Mouse (Mus musculus) midbrain, embryonic 16.5 days (tissue): ENCODE data around the gene Mrpl21. TPM values are rescaled to one million over a fixed set of nuclear protein-coding genes. Genes with fewer than 3 reads are reported as not detected.

Experiments used
- ATAC-seq: fragments of 200-750 bp; cut with Nextera tagmentation; 2 replicates; pipeline ENCODE4 v1.8.0; 2017; ENCODE audit warnings: moderate TSS enrichment
- H3K27ac ChIP-seq: fragments of 300-500 bp; sonication (generic); 2 replicates; pipeline ENCODE4 v1.5.1; 2014; ENCODE audit warnings: mild to moderate bottlenecking, low read length, mixed read lengths
- H3K27me3 ChIP-seq: fragments of 300-500 bp; sonication (generic); 2 replicates; pipeline ENCODE4 v1.6.1; 2014; ENCODE audit warnings: low read depth, low read length, mixed read lengths; ENCODE audit not compliant: control insufficient read depth, insufficient read depth
- H3K36me3 ChIP-seq: fragments of 300-500 bp; sonication (generic); 2 replicates; pipeline ENCODE4 v1.6.1; 2014; ENCODE audit warnings: mild to moderate bottlenecking, low read length, moderate library complexity, mixed read lengths; ENCODE audit not compliant: control insufficient read depth, insufficient read depth
- H3K4me1 ChIP-seq: fragments of 300-500 bp; sonication (generic); 2 replicates; pipeline ENCODE4 v1.6.1; 2014; ENCODE audit warnings: mild to moderate bottlenecking, low read length, mixed read lengths; ENCODE audit not compliant: control insufficient read depth, insufficient read depth
- H3K4me2 ChIP-seq: fragments of 300-500 bp; sonication (generic); 2 replicates; pipeline ENCODE4 v1.6.1; 2014; ENCODE audit warnings: mild to moderate bottlenecking, low read length, mixed read lengths
- H3K4me3 ChIP-seq: fragments of 300-500 bp; sonication (generic); 2 replicates; pipeline ENCODE4 v1.5.1; 2014; ENCODE audit warnings: low read depth, mild to moderate bottlenecking, low read length, moderate library complexity, mixed read lengths
- H3K9ac ChIP-seq: fragments of 300-500 bp; sonication (generic); 2 replicates; pipeline ENCODE4 v1.6.1; 2014; ENCODE audit warnings: low read depth, low read length, mixed read lengths
- H3K9me3 ChIP-seq: fragments of 300-500 bp; sonication (generic); replicated peaks from 2 replicates; pipeline ENCODE4 v1.6.1; 2014; ENCODE audit warnings: mild to moderate bottlenecking, low read length, mixed read lengths; ENCODE audit not compliant: control insufficient read depth, poor library complexity, severe bottlenecking
- WGBS: fragments of 180-500 bp; shearing (Covaris S2); extraction: QIAGEN DNeasy Blood & Tissue Kit; methylation state at CpG from one replicate; pipeline ENCODE4 v1.1.7; 2014; 5-methylcytosine and 5-hydroxymethylcytosine counted together
- polyA plus RNA-seq: library from polyadenylated mRNA; unstranded; fragments of >200 nt; fragmentation: Nextera tagmentation; extraction: Ambion mirVana; gene quantifications from 2 replicates; pipeline ENCODE4 v1.2.1, GENCODE M21; 2015

Mrpl21 gene
- polyA plus RNA-seq = 90.5 and 93.9 TPM in 2 replicates

- Histone ChIP-seq H3K4me1 (peaks cover 27% of the 10 kb centered on the region), H3K9ac (peak within 1 kb of the TSS; percentile 85), H3K9me3 (no peaks in the 10 kb centered on the region), H3K27ac (peak within 1 kb of the TSS; percentile 68), H3K4me2 (peak within 1 kb of the TSS; percentile 82), H3K36me3 (peaks cover 29% of the 10 kb centered on the region), H3K27me3 (no peaks in the 10 kb centered on the region), H3K4me3 (peak within 1 kb of the TSS; percentile 74)
- WGBS = under 1% methylated on average over 49 of the region's 49 CpGs
- peak; percentile 95 for ATAC-seq
Measured at GRCm38 (mm10) chr19:3282572-3283467, at the start of gene Mrpl21, which contains the start of gene Ighmbp2. Gene Mrpl21 (plus strand): TSS chr19:3282901. Gene Ighmbp2 (minus strand): TSS chr19:3283017.

- no peak for ATAC-seq
- Histone ChIP-seq H3K9me3 (no peaks in the 10 kb centered on the region), H3K27me3 (no peaks in the 10 kb centered on the region), H3K9ac (no peak overlapping the region), H3K27ac (no peak overlapping the region), H3K4me1 (no peaks in the 10 kb centered on the region), H3K4me2 (no peak overlapping the region), H3K4me3 (no peak overlapping the region), H3K36me3 (peaks cover 33% of the 10 kb centered on the region)
- 93% methylated on average over 8 of the region's 8 CpGs for WGBS
Measured at GRCm38 (mm10) chr19:3260016-3260415, 22.7 kb upstream of the Mrpl21 start.

GRCm38 (mm10) chr19:3260591-3260990 lies 22.1 kb upstream of the Mrpl21 start:
- no peaks in the 10 kb centered on the region for H3K27me3 ChIP-seq
- no peak for ATAC-seq
- WGBS = 93% methylated on average over 3 of the region's 3 CpGs
- H3K4me1 ChIP-seq = no peaks in the 10 kb centered on the region
- H3K4me3 ChIP-seq = no peak overlapping the region
- H3K9me3 ChIP-seq = no peaks in the 10 kb centered on the region
- H3K36me3 ChIP-seq = peaks cover 39% of the 10 kb centered on the region
- no peak overlapping the region for H3K27ac ChIP-seq
- no peak overlapping the region for H3K9ac ChIP-seq
- no peak overlapping the region for H3K4me2 ChIP-seq

GRCm38 (mm10) chr19:3261336-3261735 lies 21.4 kb upstream of the Mrpl21 start:
- H3K27me3 ChIP-seq = no peaks in the 10 kb centered on the region
- WGBS = 91% methylated on average over 7 of the region's 7 CpGs
- no peak for ATAC-seq
- H3K27ac ChIP-seq = no peak overlapping the region
- no peak overlapping the region for H3K4me3 ChIP-seq
- no peak overlapping the region for H3K9ac ChIP-seq
- peaks cover 46% of the 10 kb centered on the region for H3K36me3 ChIP-seq
- no peak overlapping the region for H3K4me2 ChIP-seq
- no peaks in the 10 kb centered on the region for H3K4me1 ChIP-seq
- H3K9me3 ChIP-seq = no peaks in the 10 kb centered on the region

GRCm38 (mm10) chr19:3261764-3262525 lies 20.8 kb upstream of the Mrpl21 start:
- Histone ChIP-seq H3K27me3 (no peaks in the 10 kb centered on the region), H3K4me3 (no peak overlapping the region), H3K4me1 (no peaks in the 10 kb centered on the region), H3K27ac (no peak overlapping the region), H3K4me2 (no peak overlapping the region), H3K9me3 (no peaks in the 10 kb centered on the region), H3K9ac (no peak overlapping the region), H3K36me3 (peaks cover 51% of the 10 kb centered on the region)
- no peak for ATAC-seq
- 84% methylated on average over 12 of the region's 12 CpGs for WGBS

GRCm38 (mm10) chr19:3264348-3264747 lies 18.4 kb upstream of the Mrpl21 start:
- H3K9ac ChIP-seq = no peak overlapping the region
- no peak overlapping the region for H3K27ac ChIP-seq
- H3K9me3 ChIP-seq = no peaks in the 10 kb centered on the region
- no peaks in the 10 kb centered on the region for H3K4me1 ChIP-seq
- H3K4me3 ChIP-seq = no peak overlapping the region
- 92% methylated on average over 6 of the region's 6 CpGs for WGBS
- H3K27me3 ChIP-seq = no peaks in the 10 kb centered on the region
- peaks cover 60% of the 10 kb centered on the region for H3K36me3 ChIP-seq
- ATAC-seq = no peak
- no peak overlapping the region for H3K4me2 ChIP-seq

- Histone ChIP-seq H3K27me3 (no peaks in the 10 kb centered on the region), H3K27ac (no peak overlapping the region), H3K4me2 (no peak overlapping the region), H3K36me3 (peaks cover 58% of the 10 kb centered on the region), H3K4me3 (no peak overlapping the region), H3K9me3 (no peaks in the 10 kb centered on the region), H3K4me1 (no peaks in the 10 kb centered on the region), H3K9ac (no peak overlapping the region)
- WGBS = 94% methylated on average over 9 of the region's 9 CpGs
- no peak for ATAC-seq
Measured at GRCm38 (mm10) chr19:3265180-3265579, 17.5 kb upstream of the Mrpl21 start.

GRCm38 (mm10) chr19:3266136-3266535 lies 16.6 kb upstream of the Mrpl21 start:
- WGBS = 83% methylated on average over 5 of the region's 5 CpGs
- no peaks in the 10 kb centered on the region for H3K9me3 ChIP-seq
- no peak overlapping the region for H3K4me2 ChIP-seq
- no peak overlapping the region for H3K27ac ChIP-seq
- peaks cover 50% of the 10 kb centered on the region for H3K36me3 ChIP-seq
- H3K9ac ChIP-seq = no peak overlapping the region
- H3K4me1 ChIP-seq = no peaks in the 10 kb centered on the region
- no peak overlapping the region for H3K4me3 ChIP-seq
- H3K27me3 ChIP-seq = no peaks in the 10 kb centered on the region
- no peak for ATAC-seq

GRCm38 (mm10) chr19:3266676-3267075 lies 16.0 kb upstream of the Mrpl21 start:
- Histone ChIP-seq H3K27ac (no peak overlapping the region), H3K9ac (no peak overlapping the region), H3K4me2 (no peak overlapping the region), H3K4me3 (no peak overlapping the region), H3K9me3 (no peaks in the 10 kb centered on the region), H3K36me3 (peaks cover 47% of the 10 kb centered on the region), H3K4me1 (no peaks in the 10 kb centered on the region), H3K27me3 (no peaks in the 10 kb centered on the region)
- WGBS = 96% methylated on average over 4 of the region's 4 CpGs
- ATAC-seq = no peak
